Mouse (Mus musculus) cerebellum, postnatal 10 days (tissue): Measurements from ENCODE around the gene Dalrd3.
A peak's percentile ranks its signal among the peaks of the same experiment; 100 is the strongest.
"Not testable (repeated sequence)": the region's sequence is repeated elsewhere in the genome, so short reads cannot be mapped to it uniquely, and the experiment has no call there.

Experiments used
- DNase-seq, 2 experiments: peaks; one replicate each; pipeline ENCODE4 v3.0.0; 2021; ENCODE audit warnings: mixed read lengths in 2 of 2

Gene Dalrd3

DNA sequence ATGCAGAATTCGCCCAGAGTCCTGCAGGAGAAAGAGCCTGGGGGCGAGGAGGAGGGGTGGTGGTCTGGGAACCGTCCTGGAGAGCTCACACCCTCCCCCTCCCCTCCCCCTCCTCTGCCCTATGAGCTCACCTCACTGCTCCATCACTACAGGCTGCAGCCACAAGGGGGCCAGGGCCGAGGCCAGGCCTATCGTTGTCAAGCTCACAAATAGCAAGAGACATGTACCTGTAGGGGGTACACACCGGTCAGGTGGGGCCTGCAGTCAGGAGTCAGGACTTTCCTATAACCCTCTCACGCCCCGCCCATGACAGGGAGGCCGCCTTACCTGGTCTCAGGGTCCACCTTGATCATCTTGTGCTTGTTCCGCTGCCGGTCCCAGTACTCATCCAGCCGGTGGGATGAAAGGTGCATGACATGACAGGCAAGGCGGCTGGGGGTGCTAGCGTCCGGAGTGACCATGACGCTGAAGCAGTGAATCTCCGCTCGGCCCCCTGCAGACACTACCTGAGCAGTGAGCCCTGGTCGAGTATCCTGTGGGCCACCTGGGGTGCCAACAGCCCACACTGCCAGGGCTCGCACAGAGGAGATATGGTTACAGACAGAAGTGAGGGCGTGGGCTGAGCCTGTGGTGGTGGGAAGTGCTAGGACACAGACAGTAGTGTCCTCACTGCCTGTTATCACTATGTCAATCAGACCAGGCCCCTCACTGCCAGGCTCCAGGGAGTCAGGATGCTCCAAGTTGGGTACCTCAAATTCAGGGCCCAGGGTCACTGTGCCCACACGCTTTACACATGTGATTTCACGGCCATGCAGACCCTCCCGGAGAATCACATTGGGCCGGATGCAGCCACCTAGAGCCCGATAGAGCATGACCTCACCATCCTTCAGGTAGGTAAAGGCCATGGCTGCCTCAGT lies 4.3 kb downstream of the Dalrd3 start:
- peak; percentile 85 to 89 for DNase-seq

DNA sequence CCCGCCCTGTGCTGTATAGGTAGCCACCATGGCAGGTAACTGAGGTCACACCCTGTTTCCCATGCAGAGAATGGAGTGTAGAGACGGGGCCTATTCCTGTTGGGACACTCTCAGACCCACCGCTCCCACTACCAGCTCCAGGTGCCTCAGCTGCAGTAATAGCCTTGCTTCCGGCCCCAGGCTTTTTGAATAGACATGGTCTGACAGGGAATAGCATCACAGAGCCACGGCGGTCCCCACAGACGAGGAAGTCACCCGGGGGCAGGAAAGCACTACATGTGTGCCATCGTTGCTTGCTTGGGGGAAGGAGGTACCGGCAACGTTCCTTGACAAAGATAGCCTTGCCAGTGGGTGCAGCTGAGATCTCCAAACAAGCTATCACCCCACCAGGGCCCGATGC lies 5.2 kb downstream of the Dalrd3 start:
- DNase-seq = peak in 1 of 2 experiments; percentile 11

DNA sequence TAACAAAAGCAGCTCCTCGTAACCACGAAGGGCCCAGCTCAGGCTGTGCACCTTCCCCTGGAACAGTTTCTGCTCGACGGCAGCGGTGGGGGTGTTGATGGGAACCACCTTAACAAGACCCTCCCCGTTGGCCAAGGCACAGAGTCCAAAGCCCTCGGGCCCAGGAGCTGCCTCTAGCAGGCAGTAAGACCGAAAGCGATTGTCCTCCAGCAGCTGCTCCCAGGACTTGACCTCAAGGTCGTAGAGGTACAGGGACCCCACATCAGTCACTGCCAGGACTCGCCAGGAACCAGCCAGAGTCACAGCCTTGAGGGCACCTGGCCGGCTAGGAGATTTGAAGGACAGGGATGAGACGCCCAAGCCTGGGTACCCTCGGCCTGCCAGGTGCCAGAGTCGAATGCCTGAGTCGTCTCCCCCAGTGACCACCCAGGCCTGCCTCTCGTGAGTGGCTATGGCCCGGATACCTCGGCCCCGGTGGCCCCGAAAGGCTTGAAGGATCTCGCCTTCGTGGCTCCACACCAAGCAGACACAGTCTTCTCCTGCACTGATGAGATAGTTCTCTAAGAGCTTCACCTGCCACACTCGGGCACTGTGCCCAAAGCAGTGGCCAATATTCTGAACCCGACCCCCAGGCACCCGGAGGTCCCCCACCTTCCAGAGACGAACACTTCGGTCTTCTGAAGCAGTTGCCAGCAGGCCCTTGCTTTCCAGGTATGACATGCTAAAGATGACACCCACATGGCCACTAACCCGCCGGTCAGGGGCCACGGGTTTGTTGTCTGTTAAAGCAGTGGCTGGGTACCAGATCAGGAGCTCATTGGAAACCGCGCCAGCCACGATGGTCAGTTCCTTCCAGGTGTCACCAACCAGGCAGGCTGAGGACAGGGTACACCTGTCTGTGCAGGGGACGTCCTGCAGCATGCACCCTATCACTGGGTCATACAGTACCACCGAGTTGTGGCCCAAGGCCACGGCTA lies 5.9 kb downstream of the Dalrd3 start:
- DNase-seq = peak; percentile 31 to 46

DNA sequence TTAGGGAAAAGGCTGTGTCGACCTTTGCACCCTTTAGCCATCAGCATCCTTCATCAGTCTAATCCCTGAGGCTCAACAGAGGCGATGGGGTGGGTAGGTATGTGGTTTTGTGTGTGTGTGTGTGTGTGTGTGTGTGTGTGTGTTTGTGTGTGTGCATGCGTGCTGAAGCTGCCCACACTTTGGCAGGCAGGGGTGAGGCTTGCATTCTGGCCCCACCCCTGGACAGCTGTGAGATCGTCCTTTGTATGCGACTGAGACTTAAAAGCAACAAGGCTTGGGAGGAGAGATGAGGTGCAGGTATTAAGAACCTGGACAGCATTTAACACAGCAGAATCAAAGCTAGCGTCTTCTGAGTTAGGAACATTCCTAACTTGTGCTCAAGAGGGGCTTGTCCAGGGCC lies 7.3 kb downstream of the Dalrd3 start:
- peak in 1 of 2 experiments; percentile 14 for DNase-seq

DNA sequence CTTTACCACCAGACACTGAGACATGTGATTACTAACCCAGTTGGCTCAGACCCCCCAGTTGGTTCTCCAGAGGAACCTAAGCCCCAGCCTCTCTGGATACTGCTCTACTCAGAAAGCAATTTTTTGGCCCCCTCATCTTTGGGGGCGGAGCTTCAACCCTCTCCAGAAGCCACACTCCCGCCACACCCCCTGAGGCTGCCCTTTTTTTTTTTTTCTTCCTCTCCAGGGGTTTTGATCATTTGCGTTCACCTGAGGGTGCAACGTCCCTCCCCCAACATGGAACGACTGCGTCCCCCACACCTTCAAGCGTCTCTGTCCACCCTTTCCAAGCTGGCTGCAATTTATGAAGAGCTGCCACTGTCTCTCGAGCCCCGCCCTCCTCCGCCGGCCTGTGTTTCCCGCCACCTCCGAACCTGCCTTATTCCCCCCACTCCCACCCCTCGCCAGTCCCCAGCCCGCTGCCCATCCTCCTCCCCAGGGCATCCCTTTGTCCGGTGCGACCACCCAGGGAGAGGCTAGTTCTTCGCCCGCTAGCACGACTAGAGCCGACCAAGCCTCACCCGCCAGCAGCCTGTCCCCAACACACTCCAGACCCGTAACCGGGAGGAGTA lies 8.4 kb downstream of the Dalrd3 start:
- peak; percentile 83 to 86 for DNase-seq

GRCm38 (mm10) chr9:108578545-108579343 lies 9.1 kb downstream of the Dalrd3 start, which contains the start of gene Wdr6:
Wdr6 (minus strand) TSS chr9:108578739.
- peak; percentile 96 to 98 for DNase-seq

DNA sequence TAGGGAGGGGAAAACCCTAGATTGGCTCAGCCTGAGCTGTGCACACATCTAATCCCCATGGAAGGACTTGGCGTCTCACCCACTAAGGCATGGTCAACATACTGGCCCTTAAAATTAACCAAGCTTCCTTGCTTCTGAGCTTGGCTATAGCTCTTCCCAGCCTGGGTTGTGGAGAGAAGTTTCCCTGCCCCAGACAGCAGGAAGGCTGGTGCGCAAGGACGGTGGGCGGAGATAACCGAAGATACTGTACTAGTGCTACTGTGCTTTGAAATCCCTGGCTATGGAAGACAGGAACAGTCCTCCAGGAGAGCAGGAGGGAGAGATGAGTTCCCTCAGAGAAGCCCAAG lies 9.6 kb downstream of the Dalrd3 start:
- no peak for DNase-seq

- peak; percentile 92 to 93 for DNase-seq
These were observed 18.0 kb downstream of the Dalrd3 start for GRCm38 (mm10) chr9:108587571-108588180.

- peak; percentile 43 to 61 for DNase-seq
These were observed 19.5 kb downstream of the Dalrd3 start for GRCm38 (mm10) chr9:108589229-108589628.

GRCm38 (mm10) chr9:108591462-108591861 lies 21.8 kb downstream of the Dalrd3 start:
- DNase-seq = peak; percentile 76 to 82

GRCm38 (mm10) chr9:108594354-108594753 lies 24.7 kb downstream of the Dalrd3 start:
- no peak for DNase-seq

DNA sequence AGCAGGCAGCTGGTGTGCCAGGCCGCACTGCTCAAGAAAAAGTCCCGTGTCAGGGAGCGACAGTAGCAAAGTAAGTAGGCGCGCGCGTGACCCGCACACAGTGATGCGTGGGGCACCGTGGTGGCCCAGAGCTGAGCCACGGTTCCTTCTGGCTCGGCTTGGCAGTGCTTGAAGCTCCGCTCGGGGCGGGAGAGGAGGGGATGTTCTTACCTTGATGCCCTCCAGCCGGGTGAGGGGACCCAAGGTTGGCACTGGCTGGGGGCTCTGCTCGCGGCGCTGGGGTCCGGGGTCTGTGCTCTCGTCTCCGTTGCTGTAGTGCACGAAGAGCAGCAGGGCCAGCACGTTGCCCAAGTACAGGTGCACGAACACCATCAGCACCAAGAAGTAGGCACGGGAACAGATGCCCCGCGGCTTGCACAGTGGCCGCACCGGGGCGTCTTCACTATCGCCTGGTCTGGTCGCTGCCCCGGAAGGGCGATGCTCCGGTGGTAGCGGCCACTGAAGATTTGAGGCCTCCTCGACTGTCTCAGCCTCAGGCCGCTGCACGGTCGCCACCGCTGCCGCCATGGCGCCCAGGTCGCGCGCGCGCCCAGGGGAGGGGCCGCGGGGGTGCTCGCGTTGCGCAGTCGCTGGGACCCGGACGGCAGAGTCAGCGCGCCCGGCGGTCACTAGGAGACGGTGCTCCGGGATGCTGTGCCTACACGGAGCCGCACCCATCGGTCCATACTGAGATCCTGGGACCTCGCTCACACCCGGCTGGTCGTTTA lies 27.5 kb downstream of the Dalrd3 start, which contains the start of gene P4htm:
Gene P4htm, minus strand, starts transcription at position 670 of the 767 bp plus-strand sequence.
- peak; percentile 83 to 85 for DNase-seq

GRCm38 (mm10) chr9:108599021-108599566 lies 29.4 kb downstream of the Dalrd3 start:
- DNase-seq = no peak

- no peak for DNase-seq
These were observed 30.3 kb downstream of the Dalrd3 start for GRCm38 (mm10) chr9:108600011-108600410.

- DNase-seq = no peak
These were observed 32.3 kb downstream of the Dalrd3 start for GRCm38 (mm10) chr9:108601986-108602385.

- not testable (repeated sequence) for DNase-seq
These were observed 38.2 kb downstream of the Dalrd3 start for GRCm38 (mm10) chr9:108607929-108608328.

GRCm38 (mm10) chr9:108608889-108609288 lies 39.2 kb downstream of the Dalrd3 start:
- DNase-seq = no peak

DNA sequence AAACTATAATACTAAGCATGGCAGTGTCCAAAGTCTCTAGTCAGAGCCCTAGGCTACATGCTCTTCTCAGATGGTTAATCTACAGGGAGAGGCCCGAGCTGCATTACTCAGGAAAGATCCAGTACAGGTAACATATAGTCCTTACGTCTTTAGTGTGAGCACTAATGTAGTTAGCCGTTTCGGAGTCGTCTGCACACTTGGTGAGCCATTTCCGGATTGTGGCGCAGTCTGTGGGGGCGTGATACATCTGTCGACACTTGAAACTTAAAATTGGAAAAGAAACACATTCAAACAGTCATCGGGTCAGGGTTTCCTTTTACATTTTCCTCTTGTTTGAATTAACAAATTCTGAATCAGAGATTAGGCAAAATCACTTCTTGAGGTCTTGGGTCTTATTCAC lies 41.8 kb downstream of the Dalrd3 start:
- DNase-seq = no peak

DNA sequence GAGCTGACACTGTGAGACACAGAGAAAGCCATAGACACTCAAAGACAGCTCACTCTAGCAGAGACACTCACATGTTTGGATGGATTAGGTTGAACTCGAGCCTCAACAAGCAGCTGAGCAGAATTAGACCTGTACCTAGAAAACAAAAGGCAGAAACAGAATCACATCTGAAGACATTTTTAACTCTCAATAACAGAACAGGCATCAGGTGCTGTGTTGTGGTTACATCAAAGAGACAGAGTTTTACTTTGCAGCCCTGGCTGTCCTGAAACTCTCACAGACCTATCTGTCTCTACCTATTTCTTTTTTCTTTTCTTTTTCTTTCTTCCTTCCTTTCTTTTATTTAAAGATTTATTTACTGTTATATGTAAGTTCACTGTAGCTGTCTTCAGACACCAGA lies 47.6 kb downstream of the Dalrd3 start:
- DNase-seq = no peak
